Mouse (Mus musculus) kidney, adult 2 months (tissue): Measurements from ENCODE around the gene Spata16.

Experiments
- CTCF ChIP-seq: fragments of 200-500 bp; conservative IDR thresholded peaks from 2 replicates; pipeline ENCODE4 v1.5.1; 2011; ENCODE audit warnings: low read depth, mild to moderate bottlenecking, control low read depth, low read length, moderate library complexity, mixed read lengths; ENCODE audit not compliant: insufficient read depth, insufficient read length
- POLR2A ChIP-seq: fragments of 200-500 bp; IDR thresholded peaks from one replicate; pipeline ENCODE4 v1.6.1; 2011; ENCODE audit warnings: low read depth, low read length, control low read depth

DNA sequence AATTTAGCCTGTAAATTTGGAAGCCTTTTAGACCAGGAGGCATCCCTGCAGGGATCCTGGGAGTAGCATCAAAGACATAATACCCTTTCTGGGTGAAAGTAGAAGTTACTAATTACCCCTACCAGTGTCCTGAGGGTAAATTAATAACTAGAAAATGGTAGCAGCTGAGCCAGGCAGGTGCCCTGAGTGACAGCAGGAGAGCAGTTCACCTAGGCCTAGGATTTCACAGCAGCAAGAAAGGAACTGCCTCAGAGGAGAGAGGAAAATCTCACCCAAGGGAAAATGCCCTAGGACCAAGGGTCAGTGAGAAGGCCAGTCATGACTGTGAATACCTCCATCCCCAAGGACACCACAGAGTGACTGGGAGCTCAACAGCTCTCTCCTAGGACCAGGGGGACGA, 333.9 kb downstream of the Spata16 start:
- TF ChIP-seq CTCF (no peak), POLR2A (no peak)
